Mouse (Mus musculus) midbrain, postnatal 0 days (tissue): ENCODE results near the gene Tmsb10. TPM values are rescaled to one million over a fixed set of nuclear protein-coding genes. Genes with fewer than 3 reads are reported as not detected.

Experiments used
- ATAC-seq: fragments of 200-750 bp; cut with Nextera tagmentation; 2 replicates; pipeline ENCODE4 v1.8.0; 2017; ENCODE audit warnings: moderate number of reproducible peaks, mild to moderate bottlenecking, moderate TSS enrichment, moderate library complexity; ENCODE audit not compliant: low FRiP score
- DNase-seq: peaks from one replicate; pipeline ENCODE4 v3.0.0-alpha.2; 2015; ENCODE audit warnings: low spot score
- H3K27ac ChIP-seq: fragments of 300-500 bp; sonication (generic); 2 replicates; pipeline ENCODE4 v1.5.1; 2014; ENCODE audit warnings: low read depth, mild to moderate bottlenecking, low read length, mixed read lengths
- H3K27me3 ChIP-seq: fragments of 300-500 bp; sonication (generic); 2 replicates; pipeline ENCODE4 v1.6.1; 2014; ENCODE audit warnings: low read length, control low read depth, mixed read lengths; ENCODE audit not compliant: insufficient read depth
- H3K36me3 ChIP-seq: fragments of 300-500 bp; sonication (generic); 2 replicates; pipeline ENCODE4 v1.6.1; 2014; ENCODE audit warnings: low read length, control low read depth, mixed read lengths; ENCODE audit not compliant: insufficient read depth
- H3K4me1 ChIP-seq: fragments of 300-500 bp; sonication (generic); 2 replicates; pipeline ENCODE4 v1.6.1; 2014; ENCODE audit warnings: mild to moderate bottlenecking, control low read depth, antibody characterized with exemption, low read length, mixed read lengths; ENCODE audit not compliant: insufficient read depth
- H3K4me2 ChIP-seq: fragments of 300-500 bp; sonication (generic); 2 replicates; pipeline ENCODE4 v1.6.1; 2014; ENCODE audit warnings: low read depth, mild to moderate bottlenecking, low read length, mixed read lengths; ENCODE audit not compliant: poor library complexity, severe bottlenecking
- H3K4me3 ChIP-seq: fragments of 300-500 bp; sonication (generic); 2 replicates; pipeline ENCODE4 v1.5.1; 2014; ENCODE audit warnings: low read depth, mild to moderate bottlenecking, low read length, moderate library complexity
- H3K9ac ChIP-seq: fragments of 300-500 bp; sonication (generic); replicated peaks from 2 replicates; pipeline ENCODE4 v1.6.1; 2014; ENCODE audit warnings: mild to moderate bottlenecking, low read length, moderate library complexity, mixed read lengths; ENCODE audit not compliant: poor library complexity, severe bottlenecking
- H3K9me3 ChIP-seq: fragments of 300-500 bp; sonication (generic); 2 replicates; pipeline ENCODE4 v1.6.1; 2016; ENCODE audit warnings: low read length, control low read depth
- CTCF ChIP-seq: IDR thresholded peaks from 2 replicates; pipeline ENCODE4 v1.5.1; 2016; ENCODE audit warnings: antibody characterized with exemption, mild to moderate bottlenecking
- WGBS: fragments of 180-500 bp; shearing (Covaris S2); extraction: QIAGEN DNeasy Blood & Tissue Kit; methylation state at CpG from one replicate; pipeline ENCODE4 v1.1.7; 2014; 5-methylcytosine and 5-hydroxymethylcytosine counted together
- polyA plus RNA-seq: library from polyadenylated mRNA; unstranded; fragments of >200 nt; fragmentation: Nextera tagmentation; extraction: Ambion mirVana; gene quantifications from 2 replicates; pipeline ENCODE4 v1.2.1, GENCODE M21; 2015
- total RNA-seq: library from RNA; depleted of rRNA; stranded (reverse); fragments of >200 nt; gene quantifications from 2 replicates; pipeline ENCODE4 v1.2.3, GENCODE M21; 2014

Gene Tmsb10
- total and polyA plus RNA-seq, 2 experiments from 2014 or later = 572 to 6,879 TPM

GRCm38 (mm10) chr6:72990206-72990605 is 31.7 kb upstream of the Tmsb10 start:
- Histone ChIP-seq H3K27me3 (no peaks in the 10 kb centered on the region), H3K9ac (no peak overlapping the region), H3K4me2 (no peak overlapping the region), H3K4me3 (no peak overlapping the region), H3K36me3 (no peaks in the 10 kb centered on the region), H3K9me3 (no peaks in the 10 kb centered on the region), H3K27ac (no peak overlapping the region), H3K4me1 (no peaks in the 10 kb centered on the region)
- TF ChIP-seq CTCF = no peak
- WGBS = 86% methylated on average over 5 of the region's 5 CpGs
- DNase-seq (no peak), ATAC-seq (no peak)

GRCm38 (mm10) chr6:72989028-72989736 is 30.6 kb upstream of the Tmsb10 start:
- no peak for TF ChIP-seq CTCF
- no peak overlapping the region for H3K27ac ChIP-seq
- ATAC-seq = no peak
- H3K4me2 ChIP-seq = no peak overlapping the region
- DNase-seq = peak; percentile 55
- 24% methylated on average over 7 of the region's 7 CpGs for WGBS
- no peaks in the 10 kb centered on the region for H3K4me1 ChIP-seq
- no peaks in the 10 kb centered on the region for H3K27me3 ChIP-seq
- H3K36me3 ChIP-seq = no peaks in the 10 kb centered on the region
- H3K9me3 ChIP-seq = no peaks in the 10 kb centered on the region
- no peak overlapping the region for H3K4me3 ChIP-seq
- no peak overlapping the region for H3K9ac ChIP-seq

- Histone ChIP-seq H3K9me3 (no peaks in the 10 kb centered on the region), H3K36me3 (no peaks in the 10 kb centered on the region), H3K9ac (no peak overlapping the region), H3K4me2 (no peak overlapping the region), H3K27me3 (no peaks in the 10 kb centered on the region), H3K27ac (no peak overlapping the region), H3K4me3 (no peak overlapping the region), H3K4me1 (no peaks in the 10 kb centered on the region)
- DNase-seq = no peak
- WGBS = 72% methylated on average over 4 of the region's 4 CpGs
- TF ChIP-seq CTCF = no peak
- ATAC-seq = no peak
These were observed 24.0 kb upstream of the Tmsb10 start for GRCm38 (mm10) chr6:72982506-72982905.

GRCm38 (mm10) chr6:72981851-72982250 is 23.3 kb upstream of the Tmsb10 start:
- ATAC-seq (no peak), DNase-seq (no peak)
- TF ChIP-seq CTCF = no peak
- H3K36me3 ChIP-seq = no peaks in the 10 kb centered on the region
- 75% methylated on average over 6 of the region's 6 CpGs for WGBS
- H3K9me3 ChIP-seq = no peaks in the 10 kb centered on the region
- H3K27me3 ChIP-seq = no peaks in the 10 kb centered on the region
- no peaks in the 10 kb centered on the region for H3K4me1 ChIP-seq
- no peak overlapping the region for H3K27ac ChIP-seq
- H3K9ac ChIP-seq = no peak overlapping the region
- no peak overlapping the region for H3K4me2 ChIP-seq
- H3K4me3 ChIP-seq = no peak overlapping the region

GRCm38 (mm10) chr6:72981124-72981651 is 22.6 kb upstream of the Tmsb10 start:
- 44% methylated on average over 9 of the region's 9 CpGs for WGBS
- no peak overlapping the region for H3K4me2 ChIP-seq
- H3K4me1 ChIP-seq = no peaks in the 10 kb centered on the region
- no peak overlapping the region for H3K4me3 ChIP-seq
- H3K9me3 ChIP-seq = no peaks in the 10 kb centered on the region
- TF ChIP-seq CTCF = no peak
- no peak overlapping the region for H3K9ac ChIP-seq
- DNase-seq (no peak), ATAC-seq (no peak)
- no peak overlapping the region for H3K27ac ChIP-seq
- H3K27me3 ChIP-seq = no peaks in the 10 kb centered on the region
- H3K36me3 ChIP-seq = no peaks in the 10 kb centered on the region

- H3K27me3 ChIP-seq = no peaks in the 10 kb centered on the region
- no peak overlapping the region for H3K27ac ChIP-seq
- no peaks in the 10 kb centered on the region for H3K4me1 ChIP-seq
- no peak for TF ChIP-seq CTCF
- 83% methylated on average over 2 of the region's 2 CpGs for WGBS
- ATAC-seq (no peak), DNase-seq (no peak)
- H3K9ac ChIP-seq = no peak overlapping the region
- H3K9me3 ChIP-seq = no peaks in the 10 kb centered on the region
- no peak overlapping the region for H3K4me2 ChIP-seq
- H3K4me3 ChIP-seq = no peak overlapping the region
- no peaks in the 10 kb centered on the region for H3K36me3 ChIP-seq
These were observed 18.3 kb upstream of the Tmsb10 start for GRCm38 (mm10) chr6:72976866-72977265.
